Mouse (Mus musculus) kidney, adult 9 months (tissue): ENCODE measurements around the gene Taf15.
"Not testable (repeated sequence)": the region's sequence is repeated elsewhere in the genome, so short reads cannot be mapped to it uniquely, and the experiment has no call there.

Experiments
- DNase-seq: peaks from one replicate; pipeline ENCODE4 v3.0.0; 2022

Gene Taf15

DNA sequence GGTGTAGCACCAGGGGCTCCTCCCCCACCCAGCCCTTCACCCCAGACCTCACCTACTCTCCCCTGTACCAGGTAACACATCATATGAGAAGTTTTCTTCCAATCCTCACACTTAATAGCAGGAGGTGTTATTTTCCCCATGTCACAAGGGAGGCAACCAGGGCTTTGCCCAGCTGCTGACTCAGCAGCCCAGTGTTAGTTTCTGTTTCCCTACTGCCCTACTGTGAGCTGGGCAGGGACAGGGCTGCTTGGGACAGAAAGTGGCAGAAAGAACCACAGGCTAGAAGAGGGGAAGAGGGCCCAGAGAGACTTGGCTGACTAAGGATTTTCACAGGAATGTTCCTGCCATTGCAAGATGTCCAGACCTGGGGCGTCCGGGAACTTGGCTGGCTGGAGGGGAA lies 68.0 kb downstream of the Taf15 start:
- no peak for DNase-seq

DNA sequence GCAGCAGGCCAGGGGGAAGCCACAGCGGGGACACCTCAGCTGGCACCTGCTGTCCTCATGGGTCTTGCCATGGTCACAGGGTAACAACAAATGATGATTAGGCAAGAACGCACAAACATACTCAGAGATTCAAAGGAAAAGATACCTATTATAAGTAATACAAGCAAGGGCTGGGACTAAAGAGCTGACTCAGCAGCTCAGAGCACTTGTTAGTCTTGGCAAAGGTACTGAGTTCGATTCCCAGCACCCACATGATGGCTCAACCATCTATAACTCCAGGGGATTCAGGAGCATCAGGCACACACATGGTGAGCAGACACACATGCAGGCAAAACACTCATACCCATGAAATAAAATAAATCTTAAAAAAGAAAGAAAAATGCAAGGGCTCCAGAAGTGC lies 68.5 kb downstream of the Taf15 start:
- DNase-seq: no peak

GRCm38 (mm10) chr11:83544214-83544613 lies 71.3 kb downstream of the Taf15 start:
- no peak for DNase-seq

- DNase-seq: no peak
Measured at GRCm38 (mm10) chr11:83550186-83550632, 77.3 kb downstream of the Taf15 start.

- not testable (repeated sequence) for DNase-seq
Measured at GRCm38 (mm10) chr11:83551037-83551436, 78.2 kb downstream of the Taf15 start.

GRCm38 (mm10) chr11:83551668-83552067 lies 78.8 kb downstream of the Taf15 start:
- DNase-seq: no peak
